ENCODE assay signal across 8 mouse cellular contexts in the genomic region with DNA sequence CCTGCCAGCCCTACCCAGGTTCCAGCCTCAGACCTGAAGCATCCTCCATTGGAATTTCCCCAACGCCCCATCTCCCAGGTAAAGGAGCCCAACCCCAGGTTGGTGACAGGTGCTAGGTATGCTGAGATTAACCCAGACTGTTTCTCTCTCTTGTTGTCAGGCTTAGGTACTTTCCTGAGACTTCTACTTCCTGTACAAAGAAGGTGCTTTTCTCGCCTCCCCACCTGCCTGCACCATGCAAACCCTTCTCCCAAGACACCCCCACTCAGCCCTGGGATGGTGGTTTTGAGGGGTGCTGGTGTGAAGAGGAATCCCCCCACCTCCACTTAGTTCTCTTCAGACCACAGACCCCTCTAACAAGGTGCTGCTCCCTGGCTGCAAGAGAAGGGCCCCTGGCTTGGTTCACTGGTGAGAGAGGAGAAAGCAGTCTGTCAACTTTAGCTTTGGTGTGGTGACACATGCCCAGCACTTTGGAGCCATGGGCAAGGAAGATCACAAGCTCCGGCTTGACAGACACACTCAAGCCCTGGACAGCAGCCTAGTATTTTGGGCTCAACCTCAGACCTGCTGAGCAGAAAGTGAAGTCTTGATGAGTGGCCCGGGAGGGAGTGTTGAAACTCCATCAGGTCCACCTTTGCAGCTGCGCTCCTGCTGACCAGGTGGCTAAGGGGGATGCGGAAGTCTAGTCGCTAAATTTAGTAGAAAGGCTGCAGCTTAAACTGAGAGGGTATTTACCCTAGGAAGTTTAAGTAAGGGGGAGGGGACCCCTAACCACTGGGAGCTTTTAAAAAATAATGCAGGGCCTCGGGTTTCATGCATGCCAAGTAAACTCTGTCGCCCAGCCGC. TPM values are rescaled to one million over a fixed set of nuclear protein-coding genes. Genes with fewer than 3 reads are reported as not detected.
DNase-seq lines count a peak whose midpoint lies in the region; ATAC-seq and TF ChIP-seq lines count a peak whose summit lies in the region.

No protein-coding gene starts in this region.

- H3K4me3 ChIP-seq in megakaryocyte, embryonic 14.5 days (replicated peaks) = peak overlapping the region; percentile 89
- no peak overlapping the region for H3K4me3 ChIP-seq in embryonic fibroblast, embryonic 13.5 days (ENCODE audit: insufficient read depth, low read length)
- no peak overlapping the region; the same call in 1 of the 2 replicates for H3K4me3 ChIP-seq in liver, embryonic 11.5 days (ENCODE audit: low read depth, low read length)
- H3K4me3 ChIP-seq in stomach, embryonic 15.5 days (replicated peaks) = no peak overlapping the region

- H3K4me2 ChIP-seq in liver, embryonic 11.5 days = peak overlapping the region; percentile 71
- H3K4me2 ChIP-seq in stomach, embryonic 15.5 days = peak overlapping the region; percentile 46

- TF ChIP-seq POLR2A in embryonic fibroblast, embryonic 13.5 days (IDR thresholded peaks at IDR 0.05; ENCODE audit: low read depth, low read length) = no peak

- TF ChIP-seq CTCF in embryonic fibroblast, embryonic 13.5 days (IDR thresholded peaks at IDR 0.05; ENCODE audit: borderline replicate concordance, insufficient read depth, low read length) = no peak

- H3K36me3 ChIP-seq in megakaryocyte, embryonic 14.5 days (replicated peaks; ENCODE audit: low read length) = peaks cover 59% of the 10 kb centered on the region
- peaks cover 6% of the 10 kb centered on the region; the same call in 1 of the 2 replicates for H3K36me3 ChIP-seq in liver, embryonic 11.5 days (ENCODE audit: control insufficient read depth, insufficient read depth, low read length)
- H3K36me3 ChIP-seq in stomach, embryonic 15.5 days = no peaks in the 10 kb centered on the region

- H3K4me1 ChIP-seq in megakaryocyte, embryonic 14.5 days = peaks cover 94% of the 10 kb centered on the region
- peaks cover 28% of the 10 kb centered on the region for H3K4me1 ChIP-seq in embryonic fibroblast, embryonic 13.5 days (ENCODE audit: control insufficient read depth, insufficient read depth, low read length)
- peaks cover 61% of the 10 kb centered on the region for H3K4me1 ChIP-seq in liver, embryonic 11.5 days (replicated peaks; ENCODE audit: control insufficient read depth, insufficient read depth, low read length)
- peaks cover 63% of the 10 kb centered on the region for H3K4me1 ChIP-seq in stomach, embryonic 15.5 days

- no peak for ATAC-seq in megakaryocyte, adult 5-6 weeks (ENCODE audit: poor library complexity, severe bottlenecking)
- ATAC-seq in liver, embryonic 11.5 days (replicated peaks; ENCODE audit: low FRiP score) = no peak
- no peak for ATAC-seq in stomach, embryonic 15.5 days (ENCODE audit: insufficient read depth, low FRiP score, low read depth)

- H3K9ac ChIP-seq in liver, embryonic 11.5 days (ENCODE audit: low read depth, low read length) = peak overlapping the region; percentile 66
- 0 out of 2 replicates have a peak overlapping the region, but pooled peaks have one; percentile 5 for H3K9ac ChIP-seq in stomach, embryonic 15.5 days

- no peak for DNase-seq in liver, embryonic 11.5 days (ENCODE audit: low spot score)
- DNase-seq in embryo, embryonic 11 days = no peak
- DNase-seq in retina, embryonic 14.5 days (ENCODE audit: low spot score) = no peak
- DNase-seq in urinary bladder, adult 2 months (ENCODE audit: low spot score) = no peak

- H3K9me3 ChIP-seq in megakaryocyte, embryonic 14.5 days = no peaks in the 10 kb centered on the region
- no peaks in the 10 kb centered on the region for H3K9me3 ChIP-seq in liver, embryonic 11.5 days (ENCODE audit: control insufficient read depth, low read length)
- no peaks in the 10 kb centered on the region for H3K9me3 ChIP-seq in stomach, embryonic 15.5 days

- H3K27me3 ChIP-seq in megakaryocyte, embryonic 14.5 days (replicated peaks) = no peaks in the 10 kb centered on the region
- H3K27me3 ChIP-seq in liver, embryonic 11.5 days (replicated peaks; ENCODE audit: control insufficient read depth, insufficient read depth, low read length) = no peaks in the 10 kb centered on the region
- H3K27me3 ChIP-seq in stomach, embryonic 15.5 days (replicated peaks) = no peaks in the 10 kb centered on the region

- WGBS in liver, embryonic 11.5 days = 44% methylated on average over 10 of the region's 10 CpGs
- WGBS in stomach, embryonic 15.5 days = 30% methylated on average over 10 of the region's 10 CpGs

- H3K27ac ChIP-seq in embryonic fibroblast, embryonic 13.5 days (ENCODE audit: insufficient read depth, low read length) = peak overlapping the region; percentile 100
- H3K27ac ChIP-seq in liver, embryonic 11.5 days (ENCODE audit: low read depth, low read length) = peak overlapping the region; percentile 87
- peak overlapping the region; percentile 98 for H3K27ac ChIP-seq in stomach, embryonic 15.5 days

RNA-seq across cellular contexts. Expression of a gene that starts 14.5 kb away (rescaled TPM):
- polyA plus RNA-seq in megakaryocyte, embryonic 14.5 days (2012; ENCODE audit: insufficient read depth, low replicate concordance) = 222 and 245 TPM in 2 replicates
- total RNA-seq in megakaryocyte, adult 5-6 weeks (2015) = 440 and 463 TPM in 2 replicates
- total RNA-seq in megakaryocyte, adult 5-6 weeks (2017) = 327 and 343 TPM in 2 replicates
- polyA plus RNA-seq in embryonic fibroblast, embryonic 13.5 days (2011; ENCODE audit: insufficient read length, low read depth, missing spikeins) = 109 and 118 TPM in 2 replicates
- 52.2 and 57.7 TPM in 2 replicates for polyA plus RNA-seq in liver, embryonic 11.5 days (2014; fragmentation: Nextera tagmentation; extraction: Ambion mirVana)
- polyA plus RNA-seq in stomach, embryonic 15.5 days (2015; fragmentation: Nextera tagmentation; extraction: Ambion mirVana) = 54.1 and 57.7 TPM in 2 replicates
- polyA plus RNA-seq in urinary bladder, adult 2 months (2012; rRNA removed) = 90.3 and 106 TPM in 2 replicates

RNA-seq across cellular contexts. Expression of a gene that starts 14.6 kb away (rescaled TPM):
- 0.83 TPM in 1 of 2 replicates, not detected in the other for polyA plus RNA-seq in megakaryocyte, embryonic 14.5 days (2012; ENCODE audit: insufficient read depth, low replicate concordance)
- 0.85 and 1.3 TPM in 2 replicates for total RNA-seq in megakaryocyte, adult 5-6 weeks (2015)
- total RNA-seq in megakaryocyte, adult 5-6 weeks (2017) = 0.59 and 0.77 TPM in 2 replicates
- polyA plus RNA-seq in embryonic fibroblast, embryonic 13.5 days (2011; ENCODE audit: insufficient read length, low read depth, missing spikeins) = 18.9 and 26.4 TPM in 2 replicates
- 0.38 and 1.2 TPM in 2 replicates for polyA plus RNA-seq in liver, embryonic 11.5 days (2014; fragmentation: Nextera tagmentation; extraction: Ambion mirVana)
- polyA plus RNA-seq in stomach, embryonic 15.5 days (2015; fragmentation: Nextera tagmentation; extraction: Ambion mirVana) = 3.8 and 7.3 TPM in 2 replicates
- polyA plus RNA-seq in urinary bladder, adult 2 months (2012; rRNA removed) = 52.4 and 58.8 TPM in 2 replicates

RNA-seq across cellular contexts. Expression of a gene that starts 48.3 kb away (rescaled TPM):
- polyA plus RNA-seq in megakaryocyte, embryonic 14.5 days (2012; ENCODE audit: insufficient read depth, low replicate concordance) = 21.1 and 41.0 TPM in 2 replicates
- 54.7 and 64.2 TPM in 2 replicates for total RNA-seq in megakaryocyte, adult 5-6 weeks (2015)
- 94.3 and 94.8 TPM in 2 replicates for total RNA-seq in megakaryocyte, adult 5-6 weeks (2017)
- 71.5 and 86.4 TPM in 2 replicates for polyA plus RNA-seq in embryonic fibroblast, embryonic 13.5 days (2011; ENCODE audit: insufficient read length, low read depth, missing spikeins)
- 51.3 and 55.8 TPM in 2 replicates for polyA plus RNA-seq in liver, embryonic 11.5 days (2014; fragmentation: Nextera tagmentation; extraction: Ambion mirVana)
- polyA plus RNA-seq in stomach, embryonic 15.5 days (2015; fragmentation: Nextera tagmentation; extraction: Ambion mirVana) = 65.6 and 71.0 TPM in 2 replicates
- polyA plus RNA-seq in urinary bladder, adult 2 months (2012; rRNA removed) = 31.6 and 45.7 TPM in 2 replicates
